Mouse (Mus musculus): Measurements from ENCODE around the gene Schip1.

DNA sequence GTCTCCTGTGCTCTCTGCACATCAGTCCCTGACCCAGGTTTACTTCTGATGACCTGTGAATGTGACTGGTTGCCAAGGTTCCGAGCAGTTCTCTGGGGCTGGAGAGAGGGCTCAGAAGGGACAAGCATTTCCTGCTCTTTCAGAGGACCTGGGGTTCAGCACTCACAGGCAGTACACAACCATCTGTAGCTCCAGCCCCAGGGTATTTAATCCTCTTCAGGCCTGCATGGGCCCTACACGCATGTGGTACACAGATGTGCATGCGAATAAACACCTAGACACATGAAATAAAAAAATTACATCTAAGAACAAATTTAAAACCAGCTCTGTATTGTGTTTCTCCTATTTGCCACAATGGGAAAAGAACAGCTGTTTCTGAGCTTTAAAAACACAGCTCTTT is 503.5 kb downstream of the Schip1 start:
- TF ChIP-seq POLR2A (IDR thresholded peaks at IDR 0.05; ENCODE audit: borderline replicate concordance, control insufficient read depth, low read depth, low read length) (no peak), CTCF (IDR thresholded peaks at IDR 0.05; ENCODE audit: control insufficient read depth, insufficient read depth, low read length) (no peak)

Measured in bone marrow, adult 2 months (tissue).